Mouse (Mus musculus): ENCODE measurements around the gene Ptprn.

- TF ChIP-seq CTCF (IDR thresholded peaks at IDR 0.05; ENCODE audit: borderline replicate concordance, insufficient read depth, low read depth, low read length) (no peak), POLR2A (IDR thresholded peaks at IDR 0.05; ENCODE audit: borderline replicate concordance, insufficient read depth, low read length) (no peak; the same call in 1 of the 2 replicates)
These were observed 13.2 kb upstream of the Ptprn start for GRCm38 (mm10) chr1:75277195-75278188.

Measured in cerebellum, adult 2 months (tissue).